In genomic region chr3:84685662-84686293, GRCm38 (mm10) we compare ENCODE assay signal across 18 mouse cellular contexts. TPM values are rescaled to one million over a fixed set of nuclear protein-coding genes. Genes with fewer than 3 reads are reported as not detected.
DNase-seq lines count a peak whose midpoint lies in the region; TF ChIP-seq lines count a peak whose summit lies in the region.
"Had no signal": no experiment of that assay in that cellular context is flagged by ENCODE, and none has a peak within 500 bp of the region (broad histone marks: within the 10 kb centered on the region; RNA-seq: fewer than 3 reads in every experiment).

No protein-coding gene starts in this region.

- peak; percentile 57 for DNase-seq in MEL (ENCODE audit: low read depth, low spot score)
- DNase-seq in splenic B cell, adult 2 months (ENCODE audit: low read depth, low spot score) = peak; percentile 32
- DNase-seq in heart, adult 9 months (ENCODE audit: low spot score in 2 of 2) = no peak
- DNase-seq in layer of hippocampus, postnatal 36 days = no peak
- DNase-seq in testis, postnatal 10 days (ENCODE audit: low spot score) = no peak
- DNase-seq: adrenal gland, adult 2 months; adrenal gland, postnatal 25 days; cerebellum, adult 11-12 months; cerebellum, adult 9-10 months; cerebellum, postnatal 25 days; forebrain, postnatal 0 days; gastrocnemius, postnatal 14 days had no signal

- H3K9me3 ChIP-seq in MEL (replicated peaks; ENCODE audit: insufficient read depth, low read length) = no peaks in the 10 kb centered on the region
- H3K9me3 ChIP-seq: embryonic facial prominence, embryonic 13.5 days; forebrain, embryonic 13.5 days; heart, embryonic 12.5 days; hindbrain, embryonic 12.5 days had no signal

- H3K9ac ChIP-seq in MEL (ENCODE audit: control insufficient read depth, low read depth, low read length, poor library complexity, severe bottlenecking) = no peak overlapping the region; the same call in none of the 2 replicates
- H3K9ac ChIP-seq: embryonic facial prominence, embryonic 13.5 days; forebrain, embryonic 13.5 days; forebrain, postnatal 0 days; heart, embryonic 12.5 days; hindbrain, embryonic 12.5 days had no signal

- H3K36me3 ChIP-seq in MEL (ENCODE audit: control insufficient read depth in 1 of 2, insufficient read depth in 2 of 2, low read length in 2 of 2) (no peaks in the 10 kb centered on the region; a peak in 1 of 4 replicates), macrophage (ENCODE audit: inconsistent target) (no peaks in the 10 kb centered on the region; the same call in 1 of the 2 replicates)
- H3K36me3 ChIP-seq in splenic B cell, adult 2 months (ENCODE audit: control insufficient read depth, insufficient read depth, low read length, poor library complexity, severe bottlenecking) = no peaks in the 10 kb centered on the region
- H3K36me3 ChIP-seq: embryonic facial prominence, embryonic 13.5 days; heart, embryonic 12.5 days; hindbrain, embryonic 12.5 days had no signal

- H3K27ac ChIP-seq in MEL (ENCODE audit: control insufficient read depth, low read depth, low read length) = no peak overlapping the region
- peak overlapping the region; percentile 75 for H3K27ac ChIP-seq in bone marrow macrophage, adult 2 months (ENCODE audit: insufficient read depth, low read depth, low read length)
- H3K27ac ChIP-seq in macrophage = peak overlapping the region; percentile 75
- H3K27ac ChIP-seq: embryonic facial prominence, embryonic 13.5 days; forebrain, embryonic 13.5 days; hindbrain, embryonic 12.5 days had no signal

- TF ChIP-seq CTCF in MEL (IDR thresholded peaks at IDR 0.05 in 2 of 3, conservative IDR thresholded peaks at IDR 0.05 in 1 of 3; ENCODE audit: control insufficient read depth in 1 of 3, insufficient read depth in 1 of 3, low read depth in 2 of 3, low read length in 3 of 3, poor library complexity in 1 of 3, severe bottlenecking in 1 of 3) = no peak
- TF ChIP-seq CTCF in bone marrow macrophage, adult 2 months (IDR thresholded peaks at IDR 0.05; ENCODE audit: low read depth, low read length) = no peak

- no peaks in the 10 kb centered on the region for H3K27me3 ChIP-seq in MEL (ENCODE audit: control insufficient read depth in 1 of 2, insufficient read depth in 2 of 2, low read length in 2 of 2)
- H3K27me3 ChIP-seq in splenic B cell, adult 2 months (ENCODE audit: control insufficient read depth, insufficient read depth, low read length, poor library complexity, severe bottlenecking) = no peaks in the 10 kb centered on the region
- H3K27me3 ChIP-seq: forebrain, embryonic 13.5 days; heart, embryonic 12.5 days; hindbrain, embryonic 12.5 days had no signal

- no peak for TF ChIP-seq POLR2A in MEL (IDR thresholded peaks at IDR 0.05; ENCODE audit: control insufficient read depth in 1 of 2, insufficient read depth in 1 of 2, low read depth in 1 of 2, low read length in 2 of 2, poor library complexity in 1 of 2)
- no peak for TF ChIP-seq POLR2A in bone marrow macrophage, adult 2 months (IDR thresholded peaks at IDR 0.05; ENCODE audit: borderline replicate concordance, low read depth, low read length)

- no peaks in the 10 kb centered on the region for H3K79me2 ChIP-seq in MEL (ENCODE audit: control insufficient read depth, insufficient read depth, low read length, poor library complexity)
- peaks cover 25% of the 10 kb centered on the region; the same call in 1 of the 2 replicates for H3K79me2 ChIP-seq in macrophage (ENCODE audit: inconsistent target)

- peaks cover 0 to 7% of the 10 kb centered on the region in 2 experiments; a peak in 2 of 4 replicates for H3K4me1 ChIP-seq in MEL (ENCODE audit: control insufficient read depth in 1 of 2, insufficient read depth in 2 of 2, low read length in 2 of 2)
- peaks cover 48% of the 10 kb centered on the region for H3K4me1 ChIP-seq in bone marrow macrophage, adult 2 months (ENCODE audit: control insufficient read depth, insufficient read depth, low read length)
- H3K4me1 ChIP-seq: embryonic facial prominence, embryonic 13.5 days; forebrain, embryonic 13.5 days had no signal

- no peak; the same call in 1 of the 2 replicates for TF ChIP-seq RAD21 in MEL (IDR thresholded peaks at IDR 0.05; ENCODE audit: low read depth, low read length)

- no peak for TF ChIP-seq EP300 in MEL (IDR thresholded peaks at IDR 0.05; ENCODE audit: low read depth in 1 of 2, low read length in 2 of 2)

- 19% methylated on average over 8 of the region's 8 CpGs for WGBS in macrophage (ENCODE audit: missing documents)

- no peak overlapping the region for H3K4me3 ChIP-seq in MEL (ENCODE audit: control insufficient read depth in 1 of 2, insufficient read depth in 1 of 2, low read depth in 2 of 2, low read length in 2 of 2)
- no peak overlapping the region for H3K4me3 ChIP-seq in bone marrow macrophage, adult 2 months (ENCODE audit: insufficient read depth, low read length)
- H3K4me3 ChIP-seq in macrophage (ENCODE audit: inconsistent target) = no peak overlapping the region
- H3K4me3 ChIP-seq: embryonic facial prominence, embryonic 13.5 days; forebrain, embryonic 13.5 days; heart, embryonic 12.5 days; hindbrain, embryonic 12.5 days had no signal

TF ChIP-seq in MEL, 35 proteins besides CTCF, POLR2A, EP300 and RAD21:
- no peak for TF ChIP-seq CHD2 (IDR thresholded peaks at IDR 0.05; ENCODE audit: low read length)
- no peak for TF ChIP-seq E2F4 (IDR thresholded peaks at IDR 0.05; ENCODE audit: borderline replicate concordance, low read depth, low read length)
- TF ChIP-seq POLR2AphosphoS2 (IDR thresholded peaks at IDR 0.05; ENCODE audit: low read length) = no peak
- no peak for TF ChIP-seq TBP (IDR thresholded peaks at IDR 0.05; ENCODE audit: low read depth, low read length)
- no peak for TF ChIP-seq CHD1 (IDR thresholded peaks at IDR 0.05; ENCODE audit: low read depth, low read length)
- no peak for TF ChIP-seq NRF1 (IDR thresholded peaks at IDR 0.05; ENCODE audit: insufficient read depth, low read depth, low read length, poor library complexity, severe bottlenecking)
- no peak for TF ChIP-seq ZNF384 (IDR thresholded peaks at IDR 0.05; ENCODE audit: low read depth, low read length)
- TF ChIP-seq GATA1 (IDR thresholded peaks at IDR 0.05; ENCODE audit: low read depth, low read length) = no peak
- no peak for TF ChIP-seq MYB (IDR thresholded peaks at IDR 0.05; ENCODE audit: low read depth, low read length)
- TF ChIP-seq JUND (IDR thresholded peaks at IDR 0.05; ENCODE audit: low read depth, low read length) = no peak
- no peak for TF ChIP-seq TAL1 (IDR thresholded peaks at IDR 0.05; ENCODE audit: low read length)
- no peak for TF ChIP-seq HCFC1 (IDR thresholded peaks at IDR 0.05; ENCODE audit: low read depth, low read length)

RNA-seq across cellular contexts. Expression of gene Tmem154, which starts 19.8 kb away (rescaled TPM):
- 0.03 and 0.12 TPM in 2 replicates for total RNA-seq in MEL (2012; rRNA removed)
- polyA plus RNA-seq in MEL (2012; ENCODE audit: insufficient read depth in 1 of 2, insufficient read length in 2 of 2, low read depth in 1 of 2, low replicate concordance in 2 of 2, missing spikeins in 1 of 2) (under 1 TPM in 1 of 2 experiments, not detected in 1; 0.10 TPM), macrophage (2018) (57.7 to 102 TPM (median 78.1 TPM) in 3 replicates)
- 5.4 and 5.9 TPM in 2 replicates for polyA plus RNA-seq in bone marrow macrophage, adult 2 months (2012; ENCODE audit: insufficient read depth, insufficient read length, missing spikeins)
- total RNA-seq in macrophage (2018; cell fraction: chromatin; rRNA removed) = 100 to 1,000 TPM in 10 of 26 experiments, 10 to 100 TPM in 11, 1 to 10 TPM in 5; 5.6 to 262 (median 81.4) TPM
- total RNA-seq in macrophage (2018; cell fraction: cytosol; rRNA removed) = 100 to 1,000 TPM in 8 of 26 experiments, 10 to 100 TPM in 18; 34.4 to 131 (median 62.0) TPM
- 100 to 1,000 TPM in 6 of 26 experiments, 10 to 100 TPM in 19, 1 to 10 TPM in 1; 9.0 to 177 (median 62.5) TPM for total RNA-seq in macrophage (2018; cell fraction: nucleus; rRNA removed)
- total RNA-seq in layer of hippocampus, postnatal 36 days (2021) = under 1 TPM; 0.25 to 0.35 TPM

Comparison
In these comparisons a context has a peak if more than half of its experiments do, and no peak if none do; other contexts are left out.
1. DNase-seq: peak in MEL (single experiment) and splenic B cell, adult 2 months (single experiment); none in heart, adult 9 months (0 of 2), layer of hippocampus, postnatal 36 days (0 of 2) and testis, postnatal 10 days (single experiment).